Mouse (Mus musculus): ENCODE data around the gene Ptrhd1. TPM values are rescaled to one million over a fixed set of nuclear protein-coding genes. Genes with fewer than 3 reads are reported as not detected.
A peak's percentile ranks its signal among the peaks of the same experiment; 100 is the strongest.
"Not testable (repeated sequence)": the region's sequence is repeated elsewhere in the genome, so short reads cannot be mapped to it uniquely, and the experiment has no call there.

Ptrhd1 gene
- polyA plus RNA-seq, 1 experiment from 2014 or later, result 7.2 TPM

GRCm38 (mm10) chr12:4230156-4230555 is 3.7 kb upstream of the Ptrhd1 start:
- H3K4me3 ChIP-seq (ENCODE audit: low read depth, low read length), result no peak overlapping the region
- H3K27me3 ChIP-seq (ENCODE audit: control insufficient read depth, insufficient read depth, low read length), result no peaks in the 10 kb centered on the region
- no peak overlapping the region for H3K9ac ChIP-seq (ENCODE audit: low read depth, low read length)
- peaks cover 17% of the 10 kb centered on the region for H3K36me3 ChIP-seq (ENCODE audit: control insufficient read depth, insufficient read depth, low read length)
- no peak for ATAC-seq (replicated peaks; ENCODE audit: insufficient number of reproducible peaks, low FRiP score, low TSS enrichment)
- peaks cover 5% of the 10 kb centered on the region for H3K4me1 ChIP-seq (ENCODE audit: control insufficient read depth, insufficient read depth, low read length)
- 88% methylated on average over 7 of the region's 7 CpGs for WGBS (ENCODE audit: insufficient replicate concordance)
- no peak overlapping the region for H3K4me2 ChIP-seq
- no peak overlapping the region for H3K27ac ChIP-seq (ENCODE audit: low read depth, low read length)
- no peaks in the 10 kb centered on the region for H3K9me3 ChIP-seq (replicated peaks; ENCODE audit: control insufficient read depth, low read length)

- Histone ChIP-seq H3K9ac (ENCODE audit: low read depth, low read length) (no peak overlapping the region), H3K4me2 (peak overlapping the region; percentile 77), H3K9me3 (replicated peaks; ENCODE audit: control insufficient read depth, low read length) (no peaks in the 10 kb centered on the region), H3K4me1 (ENCODE audit: control insufficient read depth, insufficient read depth, low read length) (peaks cover 5% of the 10 kb centered on the region), H3K27me3 (ENCODE audit: control insufficient read depth, insufficient read depth, low read length) (no peaks in the 10 kb centered on the region), H3K27ac (ENCODE audit: low read depth, low read length) (no peak overlapping the region), H3K4me3 (ENCODE audit: low read depth, low read length) (peak overlapping the region; percentile 68), H3K36me3 (ENCODE audit: control insufficient read depth, insufficient read depth, low read length) (peaks cover 3% of the 10 kb centered on the region)
- ATAC-seq (replicated peaks; ENCODE audit: insufficient number of reproducible peaks, low FRiP score, low TSS enrichment), result no peak
- WGBS (ENCODE audit: insufficient replicate concordance), result 54% methylated on average over 4 of the region's 4 CpGs
Measured at GRCm38 (mm10) chr12:4232777-4233176, 1.1 kb upstream of the Ptrhd1 start.

GRCm38 (mm10) chr12:4237481-4237880 is 3.7 kb downstream of the Ptrhd1 start:
- 92% methylated on average over 15 of the region's 15 CpGs for WGBS (ENCODE audit: insufficient replicate concordance)

GRCm38 (mm10) chr12:4240281-4240680 is 6.5 kb downstream of the Ptrhd1 start:
- not testable (repeated sequence) for H3K4me2 ChIP-seq; H3K9me3 ChIP-seq (replicated peaks; ENCODE audit: control insufficient read depth, low read length); ATAC-seq (replicated peaks; ENCODE audit: insufficient number of reproducible peaks, low FRiP score, low TSS enrichment); H3K4me1 ChIP-seq (ENCODE audit: control insufficient read depth, insufficient read depth, low read length); H3K9ac ChIP-seq (ENCODE audit: low read depth, low read length); H3K27me3 ChIP-seq (ENCODE audit: control insufficient read depth, insufficient read depth, low read length); H3K4me3 ChIP-seq (ENCODE audit: low read depth, low read length); H3K36me3 ChIP-seq (ENCODE audit: control insufficient read depth, insufficient read depth, low read length)
- peak overlapping the region; percentile 54; the same call in 1 of the 2 replicates for H3K27ac ChIP-seq (ENCODE audit: low read depth, low read length)
- WGBS (ENCODE audit: insufficient replicate concordance), result 58% methylated on average over 8 of the region's 8 CpGs

More at GRCm38 (mm10) chr12:4237481-4237880, 3.7 kb downstream of the Ptrhd1 start:
- H3K9me3 ChIP-seq (replicated peaks; ENCODE audit: control insufficient read depth, low read length), result no peaks in the 10 kb centered on the region
- ATAC-seq (replicated peaks; ENCODE audit: insufficient number of reproducible peaks, low FRiP score, low TSS enrichment), result no peak
- H3K27me3 ChIP-seq (ENCODE audit: control insufficient read depth, insufficient read depth, low read length), result no peaks in the 10 kb centered on the region
- H3K27ac ChIP-seq (ENCODE audit: low read depth, low read length), result no peak overlapping the region
- no peak overlapping the region for H3K9ac ChIP-seq (ENCODE audit: low read depth, low read length)
- H3K4me2 ChIP-seq, result no peak overlapping the region
- peaks cover 6% of the 10 kb centered on the region; the same call in 1 of the 2 replicates for H3K36me3 ChIP-seq (ENCODE audit: control insufficient read depth, insufficient read depth, low read length)
- no peak overlapping the region for H3K4me3 ChIP-seq (ENCODE audit: low read depth, low read length)
- H3K4me1 ChIP-seq (ENCODE audit: control insufficient read depth, insufficient read depth, low read length), result peaks cover 8% of the 10 kb centered on the region

- H3K9me3 ChIP-seq (replicated peaks; ENCODE audit: control insufficient read depth, low read length), result no peaks in the 10 kb centered on the region
- no peaks in the 10 kb centered on the region for H3K27me3 ChIP-seq (ENCODE audit: control insufficient read depth, insufficient read depth, low read length)
- no peak overlapping the region for H3K4me2 ChIP-seq
- 56% methylated on average over 2 of the region's 2 CpGs for WGBS (ENCODE audit: insufficient replicate concordance)
- no peak overlapping the region for H3K27ac ChIP-seq (ENCODE audit: low read depth, low read length)
- no peak overlapping the region for H3K4me3 ChIP-seq (ENCODE audit: low read depth, low read length)
- ATAC-seq (replicated peaks; ENCODE audit: insufficient number of reproducible peaks, low FRiP score, low TSS enrichment), result no peak
- no peaks in the 10 kb centered on the region; the same call in 1 of the 2 replicates for H3K36me3 ChIP-seq (ENCODE audit: control insufficient read depth, insufficient read depth, low read length)
- no peak overlapping the region for H3K9ac ChIP-seq (ENCODE audit: low read depth, low read length)
- H3K4me1 ChIP-seq (ENCODE audit: control insufficient read depth, insufficient read depth, low read length), result 0 out of 2 replicates have a peak, but pooled peaks cover 3% of the 10 kb centered on the region
Measured at GRCm38 (mm10) chr12:4243805-4244204, 10.0 kb downstream of the Ptrhd1 start.

GRCm38 (mm10) chr12:4245742-4246141 is 11.9 kb downstream of the Ptrhd1 start:
- H3K27me3 ChIP-seq (ENCODE audit: control insufficient read depth, insufficient read depth, low read length), result no peaks in the 10 kb centered on the region
- 80% methylated on average over 10 of the region's 10 CpGs for WGBS (ENCODE audit: insufficient replicate concordance)
- no peak overlapping the region for H3K4me2 ChIP-seq
- H3K4me1 ChIP-seq (ENCODE audit: control insufficient read depth, insufficient read depth, low read length), result no peaks in the 10 kb centered on the region
- no peak for ATAC-seq (replicated peaks; ENCODE audit: insufficient number of reproducible peaks, low FRiP score, low TSS enrichment)
- no peaks in the 10 kb centered on the region for H3K9me3 ChIP-seq (replicated peaks; ENCODE audit: control insufficient read depth, low read length)
- no peak overlapping the region for H3K9ac ChIP-seq (ENCODE audit: low read depth, low read length)
- no peak overlapping the region for H3K27ac ChIP-seq (ENCODE audit: low read depth, low read length)
- no peak overlapping the region for H3K4me3 ChIP-seq (ENCODE audit: low read depth, low read length)
- H3K36me3 ChIP-seq (ENCODE audit: control insufficient read depth, insufficient read depth, low read length), result no peaks in the 10 kb centered on the region; the same call in 1 of the 2 replicates

- H3K4me2 ChIP-seq, result no peak overlapping the region
- no peaks in the 10 kb centered on the region for H3K27me3 ChIP-seq (ENCODE audit: control insufficient read depth, insufficient read depth, low read length)
- no peak overlapping the region for H3K27ac ChIP-seq (ENCODE audit: low read depth, low read length)
- no peaks in the 10 kb centered on the region for H3K4me1 ChIP-seq (ENCODE audit: control insufficient read depth, insufficient read depth, low read length)
- WGBS (ENCODE audit: insufficient replicate concordance), result 86% methylated on average over 6 of the region's 6 CpGs
- no peaks in the 10 kb centered on the region for H3K9me3 ChIP-seq (replicated peaks; ENCODE audit: control insufficient read depth, low read length)
- H3K4me3 ChIP-seq (ENCODE audit: low read depth, low read length), result no peak overlapping the region
- H3K36me3 ChIP-seq (ENCODE audit: control insufficient read depth, insufficient read depth, low read length), result 0 out of 2 replicates have a peak, but pooled peaks cover 5% of the 10 kb centered on the region
- no peak for ATAC-seq (replicated peaks; ENCODE audit: insufficient number of reproducible peaks, low FRiP score, low TSS enrichment)
- no peak overlapping the region for H3K9ac ChIP-seq (ENCODE audit: low read depth, low read length)
Measured at GRCm38 (mm10) chr12:4249786-4250185, 16.0 kb downstream of the Ptrhd1 start.

- H3K27me3 ChIP-seq (ENCODE audit: control insufficient read depth, insufficient read depth, low read length), result no peaks in the 10 kb centered on the region
- H3K4me1 ChIP-seq (ENCODE audit: control insufficient read depth, insufficient read depth, low read length), result no peaks in the 10 kb centered on the region
- no peak overlapping the region for H3K4me3 ChIP-seq (ENCODE audit: low read depth, low read length)
- H3K9ac ChIP-seq (ENCODE audit: low read depth, low read length), result no peak overlapping the region
- H3K4me2 ChIP-seq, result no peak overlapping the region
- no peak for ATAC-seq (replicated peaks; ENCODE audit: insufficient number of reproducible peaks, low FRiP score, low TSS enrichment)
- WGBS (ENCODE audit: insufficient replicate concordance), result 77% methylated on average over 16 of the region's 16 CpGs
- 0 out of 2 replicates have a peak, but pooled peaks cover 5% of the 10 kb centered on the region for H3K36me3 ChIP-seq (ENCODE audit: control insufficient read depth, insufficient read depth, low read length)
- H3K9me3 ChIP-seq (replicated peaks; ENCODE audit: control insufficient read depth, low read length), result no peaks in the 10 kb centered on the region
- H3K27ac ChIP-seq (ENCODE audit: low read depth, low read length), result no peak overlapping the region
Measured at GRCm38 (mm10) chr12:4252742-4253655, 19.2 kb downstream of the Ptrhd1 start.
